Mouse (Mus musculus) lung, embryonic 14.5 days (tissue): ENCODE results near the gene Zfp263. TPM values are rescaled to one million over a fixed set of nuclear protein-coding genes. Genes with fewer than 3 reads are reported as not detected.
A peak's percentile ranks its signal among the peaks of the same experiment; 100 is the strongest.

Experiments used
- ATAC-seq: fragments of 200-750 bp; cut with Nextera tagmentation; 2 replicates; pipeline ENCODE4 v1.8.0; 2017; ENCODE audit warnings: mild to moderate bottlenecking, moderate TSS enrichment, moderate library complexity; ENCODE audit not compliant: insufficient read depth
- DNase-seq: peaks from one replicate; pipeline ENCODE4 v3.0.0-alpha.2; 2015
- H3K27ac ChIP-seq: fragments of 300-500 bp; sonication (generic); 2 replicates; pipeline ENCODE4 v1.5.1; 2014; ENCODE audit warnings: low read depth, mild to moderate bottlenecking, moderate library complexity
- H3K27me3 ChIP-seq: fragments of 300-500 bp; sonication (generic); 2 replicates; pipeline ENCODE4 v1.6.1; 2014; ENCODE audit warnings: low read length, control low read depth; ENCODE audit not compliant: insufficient read depth
- H3K36me3 ChIP-seq: fragments of 300-500 bp; sonication (generic); 2 replicates; pipeline ENCODE4 v1.6.1; 2014; ENCODE audit warnings: control low read depth; ENCODE audit not compliant: insufficient read depth
- H3K4me1 ChIP-seq: fragments of 300-500 bp; sonication (generic); 2 replicates; pipeline ENCODE4 v1.6.1; 2014; ENCODE audit warnings: antibody characterized with exemption, control low read depth; ENCODE audit not compliant: insufficient read depth
- H3K4me2 ChIP-seq: fragments of 300-500 bp; sonication (generic); 2 replicates; pipeline ENCODE4 v1.6.1; 2014; ENCODE audit warnings: mild to moderate bottlenecking
- H3K4me3 ChIP-seq: fragments of 300-500 bp; sonication (generic); 2 replicates; pipeline ENCODE4 v1.5.1; 2014; ENCODE audit warnings: low read depth, low read length
- H3K9ac ChIP-seq: fragments of 300-500 bp; sonication (generic); 2 replicates; pipeline ENCODE4 v1.6.1; 2014
- H3K9me3 ChIP-seq: fragments of 300-500 bp; sonication (generic); 2 replicates; pipeline ENCODE4 v1.6.1; 2016; ENCODE audit warnings: low read depth, low read length, control low read depth
- CTCF ChIP-seq: IDR thresholded peaks from 2 replicates; pipeline ENCODE4 v1.5.1; 2016; ENCODE audit warnings: antibody characterized with exemption, low read depth
- WGBS: fragments of 180-500 bp; shearing (Covaris S2); extraction: QIAGEN DNeasy Blood & Tissue Kit; methylation state at CpG from one replicate; pipeline ENCODE4 v1.1.7; 2014; 5-methylcytosine and 5-hydroxymethylcytosine counted together
- polyA plus RNA-seq: library from polyadenylated mRNA; unstranded; fragments of >200 nt; fragmentation: Nextera tagmentation; extraction: Ambion mirVana; gene quantifications from 2 replicates; pipeline ENCODE4 v1.2.1, GENCODE M21; 2014

Gene Zfp263
- 27.1 and 30.6 TPM in 2 replicates for polyA plus RNA-seq

- under 1% methylated on average over 42 of the region's 42 CpGs for WGBS
- Histone ChIP-seq H3K36me3 (peaks cover 30% of the 10 kb centered on the region), H3K27me3 (no peaks in the 10 kb centered on the region), H3K4me1 (peaks cover 15% of the 10 kb centered on the region), H3K9me3 (peaks cover 8% of the 10 kb centered on the region; the same call in 1 of the 2 replicates), H3K9ac (peak within 1 kb of the TSS; percentile 80), H3K4me2 (peak within 1 kb of the TSS; percentile 94), H3K27ac (peak within 1 kb of the TSS; percentile 88), H3K4me3 (peak within 1 kb of the TSS; percentile 88)
- TF ChIP-seq CTCF: no peak
- ATAC-seq (peak; percentile 99), DNase-seq (peak; percentile 98)
These were observed at the start of gene Zfp263 for GRCm38 (mm10) chr16:3743503-3744185. Zfp263 (plus strand) TSS chr16:3744093.

DNA sequence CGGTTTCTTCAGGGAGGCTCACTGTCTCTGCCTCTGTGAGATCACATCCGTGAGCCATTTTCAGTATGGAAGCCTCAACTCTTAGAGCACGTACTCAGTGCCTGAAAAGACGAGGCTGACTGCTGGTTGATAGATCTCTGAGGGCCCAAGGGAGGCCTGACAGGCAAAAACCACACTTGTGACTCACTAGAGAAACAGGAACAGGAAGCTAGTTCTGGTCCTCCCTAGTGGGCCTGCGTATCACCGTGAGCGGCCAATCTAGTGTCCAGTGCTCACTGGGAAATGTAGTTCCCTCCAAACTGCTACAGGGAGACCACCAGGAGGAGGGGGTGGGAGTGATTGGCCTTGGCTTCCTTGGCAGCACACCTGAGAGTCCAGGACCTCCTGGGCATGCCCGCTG is 44.6 kb upstream of the Zfp263 start:
- H3K36me3 ChIP-seq: no peaks in the 10 kb centered on the region
- H3K9ac ChIP-seq: no peak overlapping the region
- DNase-seq: peak; percentile 2
- TF ChIP-seq CTCF: no peak
- WGBS: 73% methylated on average over 8 of the region's 8 CpGs
- no peaks in the 10 kb centered on the region for H3K4me1 ChIP-seq
- no peak for ATAC-seq
- H3K27me3 ChIP-seq: no peaks in the 10 kb centered on the region
- H3K4me2 ChIP-seq: no peak overlapping the region
- no peak overlapping the region for H3K4me3 ChIP-seq
- H3K27ac ChIP-seq: no peak overlapping the region
- no peaks in the 10 kb centered on the region for H3K9me3 ChIP-seq

- H3K27me3 ChIP-seq: no peaks in the 10 kb centered on the region
- ATAC-seq (no peak), DNase-seq (no peak)
- H3K36me3 ChIP-seq: no peaks in the 10 kb centered on the region
- no peak overlapping the region for H3K4me3 ChIP-seq
- no peak overlapping the region for H3K27ac ChIP-seq
- 66% methylated on average over 1 of the region's 1 CpGs for WGBS
- no peak for TF ChIP-seq CTCF
- H3K4me1 ChIP-seq: no peaks in the 10 kb centered on the region
- no peaks in the 10 kb centered on the region for H3K9me3 ChIP-seq
- H3K4me2 ChIP-seq: no peak overlapping the region
- H3K9ac ChIP-seq: no peak overlapping the region
These were observed 43.0 kb upstream of the Zfp263 start for GRCm38 (mm10) chr16:3700893-3701292.

- ATAC-seq (no peak), DNase-seq (no peak)
- WGBS: 80% methylated on average over 6 of the region's 6 CpGs
- Histone ChIP-seq H3K9ac (no peak overlapping the region), H3K4me1 (no peaks in the 10 kb centered on the region), H3K36me3 (no peaks in the 10 kb centered on the region), H3K4me2 (no peak overlapping the region), H3K9me3 (no peaks in the 10 kb centered on the region), H3K27me3 (no peaks in the 10 kb centered on the region), H3K4me3 (no peak overlapping the region), H3K27ac (no peak overlapping the region)
- no peak for TF ChIP-seq CTCF
These were observed 37.2 kb upstream of the Zfp263 start for GRCm38 (mm10) chr16:3706680-3707079.

DNA sequence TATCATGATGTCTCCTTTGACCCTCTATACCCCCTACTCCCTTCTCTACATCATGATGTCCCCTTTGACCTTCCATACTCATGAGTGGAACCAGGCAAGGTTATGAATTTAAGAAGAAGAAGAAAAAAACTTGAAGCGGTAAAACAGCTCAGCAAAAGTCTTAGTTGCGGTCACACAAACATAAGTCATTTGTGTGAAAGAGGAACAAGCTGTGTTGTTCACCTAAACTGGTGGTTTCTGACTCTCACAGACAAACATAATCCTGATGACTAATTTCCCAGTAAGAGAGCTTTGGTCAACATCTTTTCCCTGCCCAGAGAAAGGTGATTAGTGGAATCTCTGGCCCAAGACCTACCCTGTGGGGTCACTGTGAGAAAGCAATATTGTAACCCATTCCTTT is 29.2 kb upstream of the Zfp263 start:
- no peaks in the 10 kb centered on the region for H3K4me1 ChIP-seq
- no peak overlapping the region for H3K9ac ChIP-seq
- no peaks in the 10 kb centered on the region for H3K36me3 ChIP-seq
- no peak for DNase-seq
- no peaks in the 10 kb centered on the region for H3K27me3 ChIP-seq
- WGBS: 88% methylated on average over 2 of the region's 2 CpGs
- H3K27ac ChIP-seq: no peak overlapping the region
- TF ChIP-seq CTCF: no peak
- no peaks in the 10 kb centered on the region for H3K9me3 ChIP-seq
- H3K4me3 ChIP-seq: no peak overlapping the region
- H3K4me2 ChIP-seq: no peak overlapping the region
- ATAC-seq: no peak

DNA sequence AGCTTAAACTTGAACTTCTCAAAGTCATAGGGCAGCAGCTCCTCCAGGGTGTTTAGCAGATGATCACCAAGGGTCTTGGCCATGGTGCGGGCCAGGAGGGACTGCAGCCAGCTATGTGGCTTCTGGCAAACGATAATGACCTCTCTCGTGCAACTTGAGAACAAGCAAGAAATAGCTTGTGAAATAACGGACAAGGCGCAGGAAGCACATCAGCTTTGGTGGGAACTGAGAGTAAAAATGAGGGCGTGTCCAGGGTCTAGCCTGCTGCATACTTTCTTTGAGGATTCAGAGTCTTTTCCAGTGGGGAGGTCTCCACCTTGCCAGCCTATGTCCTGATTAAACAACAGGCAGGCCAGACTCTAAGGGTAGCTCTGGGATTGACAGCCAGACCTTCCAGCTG is 25.9 kb upstream of the Zfp263 start, which contains the start of gene Mefv:
TSS of gene Mefv (minus strand) at position 118 of the 400 bp plus-strand sequence.
- WGBS: 83% methylated on average over 6 of the region's 6 CpGs
- H3K4me2 ChIP-seq: no peak within 1 kb of the TSS
- H3K9ac ChIP-seq: no peak within 1 kb of the TSS
- no peaks in the 10 kb centered on the region for H3K4me1 ChIP-seq
- no peak for TF ChIP-seq CTCF
- H3K27me3 ChIP-seq: no peaks in the 10 kb centered on the region
- H3K4me3 ChIP-seq: no peak within 1 kb of the TSS
- no peaks in the 10 kb centered on the region for H3K9me3 ChIP-seq
- H3K27ac ChIP-seq: no peak within 1 kb of the TSS
- ATAC-seq (no peak), DNase-seq (no peak)
- H3K36me3 ChIP-seq: no peaks in the 10 kb centered on the region

GRCm38 (mm10) chr16:3723231-3723630 is 20.7 kb upstream of the Zfp263 start:
- Histone ChIP-seq H3K4me1 (no peaks in the 10 kb centered on the region), H3K9me3 (no peaks in the 10 kb centered on the region), H3K9ac (no peak overlapping the region), H3K27me3 (no peaks in the 10 kb centered on the region), H3K27ac (no peak overlapping the region), H3K4me3 (no peak overlapping the region), H3K4me2 (no peak overlapping the region), H3K36me3 (no peaks in the 10 kb centered on the region)
- WGBS: 60% methylated on average over 3 of the region's 3 CpGs
- DNase-seq (no peak), ATAC-seq (no peak)
- no peak for TF ChIP-seq CTCF
